Mouse (Mus musculus) hindbrain, embryonic 14.5 days (tissue): ENCODE measurements at regions not wholly inside any gene's neighbourhood (a gene's known extent, or its start where the extent isn't known, plus 50 kb on each side); places are given as distances from the start of the nearest gene placed in this dataset.
A peak's percentile ranks its signal among the peaks of the same experiment; 100 is the strongest.
"Not testable (repeated sequence)": the region's sequence is repeated elsewhere in the genome, so short reads cannot be mapped to it uniquely, and the experiment has no call there.

ENCODE experiments used
- ATAC-seq: fragments of 200-750 bp; cut with Nextera tagmentation; 2 replicates; pipeline ENCODE4 v1.8.0; 2017; ENCODE audit warnings: moderate number of reproducible peaks, mild to moderate bottlenecking, moderate TSS enrichment, moderate library complexity; ENCODE audit not compliant: low FRiP score
- DNase-seq: peaks from one replicate; pipeline ENCODE4 v3.0.0-alpha.2; 2015; ENCODE audit warnings: low spot score
- H3K27ac ChIP-seq: fragments of 300-500 bp; sonication (generic); 2 replicates; pipeline ENCODE4 v1.5.1; 2014; ENCODE audit warnings: mild to moderate bottlenecking, moderate library complexity
- H3K27me3 ChIP-seq: fragments of 300-500 bp; sonication (generic); 2 replicates; pipeline ENCODE4 v1.6.1; 2014; ENCODE audit warnings: mild to moderate bottlenecking, low read length, mixed read lengths; ENCODE audit not compliant: control insufficient read depth, insufficient read depth
- H3K36me3 ChIP-seq: fragments of 300-500 bp; sonication (generic); replicated peaks from 2 replicates; pipeline ENCODE4 v1.6.1; 2014; ENCODE audit not compliant: control insufficient read depth, insufficient read depth
- H3K4me1 ChIP-seq: fragments of 300-500 bp; sonication (generic); replicated peaks from 2 replicates; pipeline ENCODE4 v1.6.1; 2014; ENCODE audit warnings: antibody characterized with exemption, low read length, mixed read lengths; ENCODE audit not compliant: control insufficient read depth, insufficient read depth
- H3K4me2 ChIP-seq: fragments of 300-500 bp; sonication (generic); replicated peaks from 2 replicates; pipeline ENCODE4 v1.6.1; 2014; ENCODE audit warnings: mild to moderate bottlenecking, moderate library complexity
- H3K4me3 ChIP-seq: fragments of 300-500 bp; sonication (generic); replicated peaks from 2 replicates; pipeline ENCODE4 v1.5.1; 2014; ENCODE audit warnings: mild to moderate bottlenecking, low read length
- H3K9ac ChIP-seq: fragments of 300-500 bp; sonication (generic); 2 replicates; pipeline ENCODE4 v1.6.1; 2014
- H3K9me3 ChIP-seq: fragments of 300-500 bp; sonication (generic); 2 replicates; pipeline ENCODE4 v1.6.1; 2016; ENCODE audit warnings: low read length; ENCODE audit not compliant: control insufficient read depth
- WGBS: fragments of 180-500 bp; shearing (Covaris S2); extraction: QIAGEN DNeasy Blood & Tissue Kit; methylation state at CpG from one replicate; pipeline ENCODE4 v1.1.7; 2014; 5-methylcytosine and 5-hydroxymethylcytosine counted together

DNA sequence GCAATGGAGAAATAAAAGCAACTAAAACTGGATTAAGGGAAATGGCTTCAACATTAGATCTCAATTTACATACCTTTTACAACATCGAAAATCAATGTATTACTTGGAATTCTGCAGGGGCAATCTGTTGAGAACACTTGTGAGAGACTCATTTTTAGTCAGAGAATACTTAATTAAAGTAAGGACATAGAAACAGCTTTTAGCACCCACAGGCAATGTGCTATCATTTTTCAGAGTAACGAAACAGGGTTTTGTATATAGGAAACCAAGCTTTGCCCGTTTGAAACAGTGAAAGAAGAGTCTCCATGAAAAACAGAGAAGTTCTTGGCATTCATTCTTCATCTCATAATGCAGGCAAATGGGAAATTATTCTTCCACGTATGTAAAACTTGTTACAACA lies 196.4 kb downstream of the Tdrd3 start:
- Histone ChIP-seq H3K9me3 (no peaks in the 10 kb centered on the region), H3K4me3 (no peak overlapping the region), H3K9ac (no peak overlapping the region), H3K27ac (no peak overlapping the region), H3K4me1 (no peaks in the 10 kb centered on the region), H3K4me2 (no peak overlapping the region), H3K27me3 (no peaks in the 10 kb centered on the region), H3K36me3 (no peaks in the 10 kb centered on the region)
- ATAC-seq (no peak), DNase-seq (no peak)
- WGBS: 86% methylated on average over 4 of the region's 4 CpGs

DNA sequence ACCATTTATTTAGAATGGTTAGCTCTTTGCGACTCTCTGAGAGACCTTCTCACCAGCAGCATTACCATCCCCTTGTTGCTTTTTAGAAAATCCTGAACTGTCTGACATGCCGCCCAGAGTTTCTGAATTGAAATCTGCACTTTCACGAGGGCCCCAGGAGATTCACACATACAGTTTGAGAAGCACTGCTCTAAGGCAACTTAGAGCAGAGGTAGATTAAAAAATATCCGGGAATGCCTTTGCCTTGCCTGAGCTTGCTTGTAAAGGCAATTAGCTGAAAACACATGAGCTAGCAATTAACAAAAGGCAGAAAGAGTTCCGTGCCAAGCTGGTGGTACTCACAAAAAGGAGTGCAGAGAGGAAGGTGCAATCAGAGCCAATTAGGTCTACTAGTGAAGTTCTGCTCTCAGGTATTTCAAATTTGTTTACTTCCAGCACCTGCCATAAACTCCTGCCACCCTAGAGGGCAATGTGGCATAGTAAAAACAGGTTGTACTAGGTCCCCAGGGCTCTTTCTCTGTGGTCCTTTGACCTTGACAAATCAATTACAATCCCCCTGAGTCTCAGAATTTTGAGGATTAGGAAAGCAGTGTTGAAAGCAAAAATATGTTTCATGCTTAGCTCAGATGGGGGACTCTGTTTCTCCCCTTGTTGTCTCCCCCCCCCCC lies 203.1 kb downstream of the Tdrd3 start:
- no peak for ATAC-seq
- no peak for DNase-seq
- Histone ChIP-seq H3K27ac (no peak overlapping the region), H3K4me1 (no peaks in the 10 kb centered on the region), H3K4me2 (no peak overlapping the region), H3K9ac (no peak overlapping the region), H3K27me3 (no peaks in the 10 kb centered on the region), H3K9me3 (no peaks in the 10 kb centered on the region), H3K4me3 (no peak overlapping the region), H3K36me3 (no peaks in the 10 kb centered on the region)
- 70% methylated on average over 5 of the region's 5 CpGs for WGBS

DNA sequence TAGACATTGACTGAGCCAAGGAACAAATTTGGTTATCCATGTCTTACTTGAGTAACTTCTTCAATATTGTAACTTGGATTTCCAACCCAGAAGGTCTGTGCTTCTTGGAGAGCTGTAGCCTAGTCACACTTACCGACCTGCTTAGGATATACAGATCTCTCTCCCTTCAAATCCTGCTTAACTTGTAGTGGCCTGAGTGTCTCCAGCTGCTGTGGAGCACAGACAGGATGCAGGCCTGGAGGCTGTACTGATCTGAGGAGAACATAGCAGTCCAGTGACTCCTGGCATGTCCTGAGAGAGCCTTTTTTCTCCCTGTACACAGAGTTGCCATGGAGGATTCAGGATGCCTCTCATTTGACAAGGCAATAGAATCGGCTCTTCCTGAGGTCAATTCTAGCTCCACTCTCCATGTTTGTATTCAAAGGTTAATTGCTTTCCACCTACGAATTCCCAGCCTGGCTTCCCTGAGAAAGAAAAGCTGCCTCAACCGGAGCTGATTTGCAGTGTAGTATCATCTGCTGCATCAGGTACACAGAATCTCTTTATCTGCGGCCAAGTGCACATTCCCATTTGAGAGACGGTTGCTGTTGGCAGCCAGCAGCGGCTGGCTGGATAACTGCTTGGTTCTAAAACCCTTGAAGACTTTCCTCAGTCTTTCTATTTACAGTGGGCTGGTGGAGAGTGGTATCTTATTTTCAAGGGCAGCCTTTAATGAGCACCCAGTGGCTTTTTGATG lies 214.8 kb downstream of the Tdrd3 start:
- Histone ChIP-seq H3K4me3 (no peak overlapping the region), H3K9me3 (no peaks in the 10 kb centered on the region), H3K36me3 (no peaks in the 10 kb centered on the region), H3K4me2 (no peak overlapping the region), H3K27ac (no peak overlapping the region), H3K9ac (no peak overlapping the region), H3K27me3 (no peaks in the 10 kb centered on the region), H3K4me1 (no peaks in the 10 kb centered on the region)
- 0 out of 2 replicates have a peak, but pooled peaks have one; percentile 48 for ATAC-seq
- WGBS: 67% methylated on average over 7 of the region's 7 CpGs
- DNase-seq: no peak

DNA sequence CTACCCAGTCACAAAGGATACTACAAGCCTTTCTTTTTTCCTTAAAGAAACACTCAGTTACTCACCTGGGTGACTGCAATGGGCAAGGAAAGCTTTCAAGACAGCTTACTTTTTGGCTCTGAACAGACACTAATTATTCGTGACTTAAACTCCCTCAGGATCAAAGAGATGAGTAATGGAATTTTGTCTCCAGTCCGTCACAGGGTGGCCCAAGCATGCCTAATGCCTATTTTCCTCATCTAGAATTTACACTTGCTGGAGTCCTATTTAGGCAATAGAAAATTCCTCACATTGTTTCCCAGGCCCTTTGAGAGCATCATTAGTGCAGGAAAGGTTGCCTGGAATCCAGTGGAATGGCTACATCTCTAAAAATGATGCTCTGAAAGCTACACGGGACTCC lies 218.2 kb downstream of the Tdrd3 start:
- Histone ChIP-seq H3K9me3 (no peaks in the 10 kb centered on the region), H3K4me3 (no peak overlapping the region), H3K27ac (no peak overlapping the region), H3K36me3 (no peaks in the 10 kb centered on the region), H3K9ac (no peak overlapping the region), H3K27me3 (no peaks in the 10 kb centered on the region), H3K4me1 (no peaks in the 10 kb centered on the region), H3K4me2 (no peak overlapping the region)
- 42% methylated on average over 3 of the region's 3 CpGs for WGBS
- DNase-seq: no peak
- ATAC-seq: no peak

DNA sequence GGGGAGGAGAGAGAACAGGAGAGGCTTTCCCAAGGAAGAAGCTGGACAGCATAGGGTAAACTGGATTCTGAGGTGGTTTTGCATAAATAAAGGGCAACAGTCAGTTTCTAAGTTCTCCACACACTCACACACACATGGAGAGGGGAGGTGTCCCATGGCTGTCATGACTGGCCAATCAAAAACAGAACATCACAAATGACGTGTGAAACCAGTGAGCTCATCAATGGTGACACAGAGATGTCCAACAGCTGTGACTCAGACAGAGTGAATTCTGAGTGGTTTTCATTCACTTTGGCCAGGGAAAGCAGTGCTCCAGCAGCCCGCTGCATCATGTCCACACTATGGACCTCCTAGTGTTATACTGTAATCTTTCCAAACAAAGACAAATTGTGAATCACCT lies 220.7 kb downstream of the Tdrd3 start:
- no peak for ATAC-seq
- Histone ChIP-seq H3K9me3 (no peaks in the 10 kb centered on the region), H3K4me3 (no peak overlapping the region), H3K9ac (no peak overlapping the region), H3K4me2 (no peak overlapping the region), H3K27me3 (no peaks in the 10 kb centered on the region), H3K36me3 (no peaks in the 10 kb centered on the region), H3K27ac (no peak overlapping the region), H3K4me1 (no peaks in the 10 kb centered on the region)
- no peak for DNase-seq
- WGBS: 98% methylated on average over 2 of the region's 2 CpGs

DNA sequence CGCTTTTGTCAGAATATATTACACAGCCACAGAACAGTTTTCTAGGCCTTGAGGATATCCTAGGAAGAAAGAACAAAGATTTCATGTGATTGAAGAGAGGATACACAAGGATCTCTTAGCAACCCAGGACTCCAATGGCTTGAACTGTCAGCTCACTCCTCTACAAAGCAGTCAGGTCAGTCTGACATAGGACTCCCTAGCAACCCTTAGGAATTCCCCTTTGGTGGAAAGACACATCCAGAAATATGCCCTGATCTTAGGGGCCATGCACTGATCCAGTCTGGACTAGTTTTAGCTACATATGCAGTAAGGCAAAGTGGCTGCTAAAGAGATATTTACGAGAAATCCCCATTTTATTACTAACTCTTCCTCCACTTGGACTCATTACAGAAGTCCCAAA lies 251.5 kb downstream of the Tdrd3 start:
- Histone ChIP-seq H3K4me3 (no peak overlapping the region), H3K27ac (no peak overlapping the region), H3K9me3 (no peaks in the 10 kb centered on the region), H3K36me3 (no peaks in the 10 kb centered on the region), H3K27me3 (no peaks in the 10 kb centered on the region), H3K9ac (no peak overlapping the region), H3K4me1 (no peaks in the 10 kb centered on the region), H3K4me2 (no peak overlapping the region)
- 76% methylated on average over 2 of the region's 2 CpGs for WGBS
- ATAC-seq (no peak), DNase-seq (no peak)

DNA sequence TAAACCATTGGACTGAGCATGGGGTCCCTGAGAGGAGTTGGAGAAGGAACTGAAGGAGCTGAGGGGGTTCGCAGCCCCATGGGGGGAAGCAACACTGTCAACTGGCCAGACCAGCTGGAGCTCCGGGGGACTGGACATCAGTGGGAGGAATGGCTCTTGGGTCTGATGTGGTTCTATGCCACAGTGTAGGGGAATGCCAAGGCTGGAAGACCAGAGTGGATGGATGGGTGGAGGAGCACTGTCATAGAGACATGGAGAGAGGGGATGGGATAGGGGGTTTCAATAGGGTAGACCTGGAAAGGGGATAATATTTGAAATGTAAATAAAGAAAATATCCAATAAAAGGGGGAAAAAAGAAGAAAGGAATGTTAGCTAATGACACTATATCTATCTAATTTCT lies 253.1 kb downstream of the Tdrd3 start:
- H3K9me3 ChIP-seq: no peaks in the 10 kb centered on the region
- H3K27me3 ChIP-seq: no peaks in the 10 kb centered on the region
- no peak for ATAC-seq
- H3K27ac ChIP-seq: no peak overlapping the region
- no peak overlapping the region for H3K9ac ChIP-seq
- no peaks in the 10 kb centered on the region for H3K36me3 ChIP-seq
- DNase-seq: no peak
- no peak overlapping the region for H3K4me2 ChIP-seq
- no peaks in the 10 kb centered on the region for H3K4me1 ChIP-seq
- 96% methylated on average over 2 of the region's 2 CpGs for WGBS
- H3K4me3 ChIP-seq: no peak overlapping the region

DNA sequence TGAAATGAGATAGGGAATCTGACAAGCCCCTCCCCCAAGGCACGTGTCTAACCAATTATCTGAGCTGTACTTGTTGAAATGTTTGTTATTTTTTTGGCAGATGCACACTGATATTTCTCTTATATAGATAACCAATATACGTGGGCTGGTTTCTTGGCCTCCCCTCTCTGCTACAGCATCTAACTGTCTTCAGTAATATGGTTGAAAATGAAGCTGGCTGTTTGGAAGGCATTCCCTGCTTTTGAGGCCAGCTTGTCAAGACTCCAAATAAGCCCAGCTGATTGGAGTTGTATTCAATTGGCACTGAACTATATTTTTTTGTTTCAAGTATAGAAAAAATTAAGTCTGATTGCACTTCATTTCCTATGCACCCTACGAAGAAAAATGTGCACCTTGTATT lies 264.3 kb downstream of the Tdrd3 start:
- Histone ChIP-seq H3K4me3 (no peak overlapping the region), H3K27ac (no peak overlapping the region), H3K4me1 (no peaks in the 10 kb centered on the region), H3K9me3 (no peaks in the 10 kb centered on the region), H3K36me3 (no peaks in the 10 kb centered on the region), H3K9ac (no peak overlapping the region), H3K4me2 (no peak overlapping the region), H3K27me3 (no peaks in the 10 kb centered on the region)
- DNase-seq (no peak), ATAC-seq (no peak)
- WGBS: 86% methylated on average over 3 of the region's 3 CpGs

DNA sequence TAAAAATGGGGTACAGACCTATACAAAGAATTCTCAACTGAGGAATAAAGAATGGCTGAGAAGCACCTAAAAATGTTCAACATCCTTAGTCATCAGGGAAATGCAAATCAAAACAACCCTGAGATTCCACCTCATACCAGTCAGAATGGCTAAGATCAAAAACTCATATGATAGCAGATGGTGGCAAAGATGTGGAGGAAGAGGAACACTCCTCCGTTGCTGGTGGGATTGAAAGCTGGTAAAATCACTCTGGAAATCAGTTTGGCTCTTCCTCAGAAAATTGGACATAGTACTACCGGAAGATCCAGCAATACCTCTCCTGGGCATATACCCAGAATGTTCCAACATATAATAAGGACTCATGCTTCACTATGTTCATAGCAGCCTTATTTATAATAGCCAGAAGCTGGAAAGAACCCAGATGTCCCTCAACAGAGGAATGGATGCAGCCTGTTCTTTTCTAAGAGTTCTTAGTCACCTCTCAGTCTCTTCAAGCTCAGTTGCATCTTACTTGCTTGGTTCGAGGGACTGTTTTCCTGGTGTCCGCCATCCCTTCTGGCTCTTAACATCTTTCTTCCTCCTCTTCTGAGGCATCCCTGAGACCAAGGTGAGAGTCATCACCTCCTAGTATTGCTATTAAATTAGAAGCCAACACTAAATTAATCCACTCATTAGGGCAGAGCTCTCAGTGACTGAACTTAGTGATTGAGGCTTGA lies 266.8 kb downstream of the Tdrd3 start:
- H3K27me3 ChIP-seq, H3K9me3 ChIP-seq, H3K27ac ChIP-seq, ATAC-seq, H3K4me3 ChIP-seq, DNase-seq, H3K4me2 ChIP-seq, H3K36me3 ChIP-seq, H3K9ac ChIP-seq, H3K4me1 ChIP-seq: not testable (repeated sequence)
- WGBS: 93% methylated on average over 4 of the region's 4 CpGs
